Mouse (Mus musculus): ENCODE measurements at regions not wholly inside any gene's neighbourhood (a gene's known extent, or its start where the extent isn't known, plus 50 kb on each side); places are given as distances from the start of the nearest gene placed in this dataset.

GRCm38 (mm10) chr15:57589404-57590377, 112.3 kb upstream of the Slc22a22 start:
- WGBS: 45% methylated on average over 11 of the region's 12 CpGs
- no peak for ATAC-seq (ENCODE audit: extremely low read depth, insufficient number of reproducible peaks, low FRiP score, low TSS enrichment)
- no peak overlapping the region for H3K4me2 ChIP-seq

GRCm38 (mm10) chr15:57585411-57585810, 108.0 kb upstream of the Slc22a22 start:
- ATAC-seq (ENCODE audit: extremely low read depth, insufficient number of reproducible peaks, low FRiP score, low TSS enrichment): no peak
- Histone ChIP-seq H3K4me1 (peaks cover 18% of the 10 kb centered on the region), H3K27me3 (replicated peaks) (no peaks in the 10 kb centered on the region), H3K4me2 (no peak overlapping the region), H3K4me3 (no peak overlapping the region), H3K9me3 (no peaks in the 10 kb centered on the region), H3K27ac (replicated peaks) (no peak overlapping the region), H3K9ac (no peak overlapping the region), H3K36me3 (no peaks in the 10 kb centered on the region)
- 14% methylated on average over 1 of the region's 1 CpGs for WGBS

More at GRCm38 (mm10) chr15:57589404-57590377, 112.3 kb upstream of the Slc22a22 start:
- no peak overlapping the region for H3K9ac ChIP-seq
- peaks cover 35% of the 10 kb centered on the region for H3K4me1 ChIP-seq
- H3K9me3 ChIP-seq: no peaks in the 10 kb centered on the region
- no peak overlapping the region for H3K4me3 ChIP-seq
- H3K36me3 ChIP-seq: no peaks in the 10 kb centered on the region
- H3K27ac ChIP-seq (replicated peaks): no peak overlapping the region
- H3K27me3 ChIP-seq (replicated peaks): no peaks in the 10 kb centered on the region

GRCm38 (mm10) chr15:57584498-57584897, 107.1 kb upstream of the Slc22a22 start:
- H3K36me3 ChIP-seq: no peaks in the 10 kb centered on the region
- H3K4me3 ChIP-seq: no peak overlapping the region
- no peak overlapping the region for H3K27ac ChIP-seq (replicated peaks)
- no peak overlapping the region for H3K9ac ChIP-seq
- 80% methylated on average over 11 of the region's 11 CpGs for WGBS
- no peaks in the 10 kb centered on the region for H3K9me3 ChIP-seq
- H3K4me2 ChIP-seq: no peak overlapping the region
- no peak for ATAC-seq (ENCODE audit: extremely low read depth, insufficient number of reproducible peaks, low FRiP score, low TSS enrichment)
- peaks cover 9% of the 10 kb centered on the region for H3K4me1 ChIP-seq
- no peaks in the 10 kb centered on the region for H3K27me3 ChIP-seq (replicated peaks)

GRCm38 (mm10) chr15:57581266-57581665, 103.8 kb upstream of the Slc22a22 start:
- no peaks in the 10 kb centered on the region for H3K36me3 ChIP-seq
- 0 out of 2 replicates have a peak, but pooled peaks cover 5% of the 10 kb centered on the region for H3K4me1 ChIP-seq
- H3K4me3 ChIP-seq: no peak overlapping the region
- no peaks in the 10 kb centered on the region for H3K27me3 ChIP-seq (replicated peaks)
- no peaks in the 10 kb centered on the region for H3K9me3 ChIP-seq
- H3K9ac ChIP-seq: no peak overlapping the region
- no peak for ATAC-seq (ENCODE audit: extremely low read depth, insufficient number of reproducible peaks, low FRiP score, low TSS enrichment)
- H3K4me2 ChIP-seq: no peak overlapping the region
- no peak overlapping the region for H3K27ac ChIP-seq (replicated peaks)

- ATAC-seq (ENCODE audit: extremely low read depth, insufficient number of reproducible peaks, low FRiP score, low TSS enrichment): no peak
- Histone ChIP-seq H3K36me3 (no peaks in the 10 kb centered on the region), H3K4me1 (0 out of 2 replicates have a peak, but pooled peaks cover 5% of the 10 kb centered on the region), H3K27me3 (replicated peaks) (no peaks in the 10 kb centered on the region), H3K4me2 (no peak overlapping the region), H3K9ac (no peak overlapping the region), H3K9me3 (no peaks in the 10 kb centered on the region), H3K27ac (replicated peaks) (no peak overlapping the region), H3K4me3 (no peak overlapping the region)
- WGBS: 41% methylated on average over 2 of the region's 2 CpGs
These were observed 101.4 kb upstream of the Slc22a22 start for GRCm38 (mm10) chr15:57578794-57579193.

GRCm38 (mm10) chr15:57574080-57574618, 96.7 kb upstream of the Slc22a22 start:
- no peaks in the 10 kb centered on the region for H3K27me3 ChIP-seq (replicated peaks)
- H3K4me3 ChIP-seq: no peak overlapping the region
- H3K9ac ChIP-seq: no peak overlapping the region
- 38% methylated on average over 2 of the region's 2 CpGs for WGBS
- no peaks in the 10 kb centered on the region for H3K9me3 ChIP-seq
- peaks cover 3% of the 10 kb centered on the region; the same call in 1 of the 2 replicates for H3K4me1 ChIP-seq
- no peak overlapping the region for H3K4me2 ChIP-seq
- H3K27ac ChIP-seq (replicated peaks): no peak overlapping the region
- no peak for ATAC-seq (ENCODE audit: extremely low read depth, insufficient number of reproducible peaks, low FRiP score, low TSS enrichment)
- H3K36me3 ChIP-seq: no peaks in the 10 kb centered on the region

GRCm38 (mm10) chr15:57572460-57572859, 95.0 kb upstream of the Slc22a22 start:
- Histone ChIP-seq H3K36me3 (no peaks in the 10 kb centered on the region), H3K4me3 (no peak overlapping the region), H3K4me2 (no peak overlapping the region), H3K27ac (replicated peaks) (no peak overlapping the region), H3K27me3 (replicated peaks) (no peaks in the 10 kb centered on the region), H3K4me1 (peaks cover 3% of the 10 kb centered on the region; the same call in 1 of the 2 replicates), H3K9me3 (no peaks in the 10 kb centered on the region), H3K9ac (no peak overlapping the region)
- ATAC-seq (ENCODE audit: extremely low read depth, insufficient number of reproducible peaks, low FRiP score, low TSS enrichment): no peak
- WGBS: 66% methylated on average over 3 of the region's 3 CpGs

GRCm38 (mm10) chr15:57568006-57568630, 90.7 kb upstream of the Slc22a22 start:
- H3K4me3 ChIP-seq: no peak overlapping the region
- no peaks in the 10 kb centered on the region for H3K9me3 ChIP-seq
- H3K4me2 ChIP-seq: no peak overlapping the region
- no peak for ATAC-seq (ENCODE audit: extremely low read depth, insufficient number of reproducible peaks, low FRiP score, low TSS enrichment)
- H3K27me3 ChIP-seq (replicated peaks): no peaks in the 10 kb centered on the region
- no peak overlapping the region for H3K27ac ChIP-seq (replicated peaks)
- H3K4me1 ChIP-seq: peaks cover 3% of the 10 kb centered on the region; the same call in 1 of the 2 replicates
- WGBS: 60% methylated on average over 5 of the region's 5 CpGs
- no peak overlapping the region for H3K9ac ChIP-seq
- H3K36me3 ChIP-seq: no peaks in the 10 kb centered on the region

- Histone ChIP-seq H3K36me3 (no peaks in the 10 kb centered on the region), H3K27ac (replicated peaks) (no peak overlapping the region), H3K4me2 (no peak overlapping the region), H3K9ac (no peak overlapping the region), H3K4me3 (no peak overlapping the region), H3K9me3 (no peaks in the 10 kb centered on the region), H3K27me3 (replicated peaks) (no peaks in the 10 kb centered on the region), H3K4me1 (peaks cover 3% of the 10 kb centered on the region; the same call in 1 of the 2 replicates)
- ATAC-seq (ENCODE audit: extremely low read depth, insufficient number of reproducible peaks, low FRiP score, low TSS enrichment): no peak
- 18% methylated on average over 2 of the region's 2 CpGs for WGBS
These were observed 69.7 kb upstream of the Slc22a22 start for GRCm38 (mm10) chr15:57547154-57547553.

GRCm38 (mm10) chr15:57545141-57545540, 67.7 kb upstream of the Slc22a22 start:
- 79% methylated on average over 4 of the region's 4 CpGs for WGBS
- H3K9ac ChIP-seq: no peak overlapping the region
- peaks cover 3% of the 10 kb centered on the region; the same call in 1 of the 2 replicates for H3K4me1 ChIP-seq
- H3K27ac ChIP-seq (replicated peaks): no peak overlapping the region
- no peak for ATAC-seq (ENCODE audit: extremely low read depth, insufficient number of reproducible peaks, low FRiP score, low TSS enrichment)
- H3K36me3 ChIP-seq: no peaks in the 10 kb centered on the region
- no peaks in the 10 kb centered on the region for H3K27me3 ChIP-seq (replicated peaks)
- no peaks in the 10 kb centered on the region for H3K9me3 ChIP-seq
- H3K4me2 ChIP-seq: no peak overlapping the region
- no peak overlapping the region for H3K4me3 ChIP-seq

GRCm38 (mm10) chr15:57543985-57544384, 66.6 kb upstream of the Slc22a22 start:
- no peaks in the 10 kb centered on the region for H3K9me3 ChIP-seq
- no peak overlapping the region for H3K27ac ChIP-seq (replicated peaks)
- no peak overlapping the region for H3K4me2 ChIP-seq
- no peak overlapping the region for H3K9ac ChIP-seq
- H3K27me3 ChIP-seq (replicated peaks): no peaks in the 10 kb centered on the region
- no peaks in the 10 kb centered on the region for H3K36me3 ChIP-seq
- ATAC-seq (ENCODE audit: extremely low read depth, insufficient number of reproducible peaks, low FRiP score, low TSS enrichment): no peak
- no peak overlapping the region for H3K4me3 ChIP-seq
- 63% methylated on average over 3 of the region's 3 CpGs for WGBS
- H3K4me1 ChIP-seq: peaks cover 3% of the 10 kb centered on the region; the same call in 1 of the 2 replicates

Data from heart, embryonic 13.5 days (tissue).